Mouse (Mus musculus) cerebral cortex, adult 2 months (tissue): ENCODE data around the gene Zmat5.

Source experiments
- WGBS: fragments of 180-500 bp; shearing (Covaris S2); methylation state at CpG from one replicate; pipeline ENCODE4 v1.1.7; 2018; 5-methylcytosine and 5-hydroxymethylcytosine counted together

The Zmat5 gene

GRCm38 (mm10) chr11:4704072-4704964 lies at the start of gene Zmat5, which contains the start of gene Uqcr10:
Gene Zmat5 (plus strand): TSS chr11:4704678.
Gene Uqcr10 (minus strand): TSS chr11:4704342.
- WGBS: under 1% methylated on average over 47 of the region's 47 CpGs

- 81% methylated on average over 1 of the region's 1 CpGs for WGBS
Observed at GRCm38 (mm10) chr11:4659818-4660217, 44.7 kb upstream of the Zmat5 start.

- 59% methylated on average over 7 of the region's 7 CpGs for WGBS
Observed at GRCm38 (mm10) chr11:4660309-4661025, 44.0 kb upstream of the Zmat5 start.

GRCm38 (mm10) chr11:4661324-4661723 lies 43.2 kb upstream of the Zmat5 start:
- WGBS: 49% methylated on average over 4 of the region's 4 CpGs

GRCm38 (mm10) chr11:4661871-4662495 lies 42.5 kb upstream of the Zmat5 start:
- WGBS: 41% methylated on average over 10 of the region's 10 CpGs

GRCm38 (mm10) chr11:4662496-4662878 lies 42.0 kb upstream of the Zmat5 start:
- 65% methylated on average over 11 of the region's 11 CpGs for WGBS

- WGBS: 89% methylated on average over 4 of the region's 4 CpGs
Observed at GRCm38 (mm10) chr11:4671736-4672135, 32.7 kb upstream of the Zmat5 start.

GRCm38 (mm10) chr11:4674593-4674992 lies 29.9 kb upstream of the Zmat5 start:
- WGBS: 88% methylated on average over 1 of the region's 1 CpGs

- WGBS: 90% methylated on average over 6 of the region's 6 CpGs
Observed at GRCm38 (mm10) chr11:4675126-4675562, 29.3 kb upstream of the Zmat5 start.

GRCm38 (mm10) chr11:4675693-4676092 lies 28.8 kb upstream of the Zmat5 start:
- WGBS: 88% methylated on average over 6 of the region's 6 CpGs

- WGBS: 86% methylated on average over 7 of the region's 7 CpGs
Observed at GRCm38 (mm10) chr11:4677250-4677872, 27.1 kb upstream of the Zmat5 start.

GRCm38 (mm10) chr11:4678700-4679440 lies 25.6 kb upstream of the Zmat5 start:
- 52% methylated on average over 13 of the region's 13 CpGs for WGBS

- WGBS: 70% methylated on average over 12 of the region's 12 CpGs
Observed at GRCm38 (mm10) chr11:4679441-4679832, 25.0 kb upstream of the Zmat5 start.

- 87% methylated on average over 3 of the region's 3 CpGs for WGBS
Observed at GRCm38 (mm10) chr11:4680126-4680525, 24.4 kb upstream of the Zmat5 start.

GRCm38 (mm10) chr11:4683516-4683915 lies 21.0 kb upstream of the Zmat5 start:
- 87% methylated on average over 6 of the region's 6 CpGs for whole genome bisulfite sequencing

GRCm38 (mm10) chr11:4684186-4684585 lies 20.3 kb upstream of the Zmat5 start:
- 57% methylated on average over 6 of the region's 6 CpGs for WGBS

GRCm38 (mm10) chr11:4685071-4685470 lies 19.4 kb upstream of the Zmat5 start:
- 58% methylated on average over 4 of the region's 4 CpGs for WGBS

- 85% methylated on average over 5 of the region's 5 CpGs for WGBS
Observed at GRCm38 (mm10) chr11:4685510-4685909, 19.0 kb upstream of the Zmat5 start.

GRCm38 (mm10) chr11:4687027-4687426 lies 17.5 kb upstream of the Zmat5 start:
- WGBS: 81% methylated on average over 3 of the region's 3 CpGs

- 87% methylated on average over 3 of the region's 3 CpGs for WGBS
Observed at GRCm38 (mm10) chr11:4687874-4688273, 16.6 kb upstream of the Zmat5 start.
